Mouse (Mus musculus) liver, adult 2 months (tissue): Measurements from ENCODE around the gene Mavs.

ENCODE experiments used
- CTCF ChIP-seq: fragments of 200-500 bp; IDR thresholded peaks from 2 replicates; pipeline ENCODE4 v1.5.1; 2011; ENCODE audit warnings: low read depth, low read length, control low read depth
- POLR2A ChIP-seq: fragments of 200-500 bp; IDR thresholded peaks from 2 replicates; pipeline ENCODE4 v1.6.1; 2011; ENCODE audit warnings: low read length, control low read depth; ENCODE audit not compliant: insufficient read depth; ENCODE audit errors: extremely low read depth

DNA sequence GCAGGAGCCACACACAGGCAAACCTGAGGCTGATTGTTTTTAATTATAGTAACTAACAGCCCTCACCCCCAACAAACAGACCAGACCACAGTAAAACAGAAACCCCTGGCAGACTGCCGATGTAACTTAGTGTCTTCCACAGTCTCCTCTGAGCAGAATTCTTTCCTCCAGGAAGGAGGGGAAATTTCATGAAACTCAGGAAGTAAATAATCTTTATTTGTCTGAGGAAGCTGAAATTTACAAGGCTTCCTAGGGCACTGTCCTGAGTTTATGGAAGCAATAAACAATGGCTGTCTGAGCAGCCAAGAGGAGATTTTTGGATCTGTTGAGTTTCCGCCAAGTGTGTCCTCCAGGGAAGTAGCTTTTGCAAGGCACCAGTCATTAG is 20.5 kb downstream of the Mavs start:
- TF ChIP-seq CTCF, result no peak
- TF ChIP-seq POLR2A, result no peak
